Mouse (Mus musculus) liver, embryonic 15.5 days (tissue): Measurements from ENCODE around the gene Ilkap. TPM values are rescaled to one million over a fixed set of nuclear protein-coding genes. Genes with fewer than 3 reads are reported as not detected.

Source experiments
- ATAC-seq: fragments of 200-750 bp; cut with Nextera tagmentation; 2 replicates; pipeline ENCODE4 v1.8.0; 2017; ENCODE audit warnings: moderate number of reproducible peaks, mild to moderate bottlenecking, moderate library complexity; ENCODE audit not compliant: insufficient read depth
- H3K27ac ChIP-seq: fragments of 300-500 bp; sonication (generic); replicated peaks from 2 replicates; pipeline ENCODE4 v1.5.1; 2015; ENCODE audit warnings: mild to moderate bottlenecking, inconsistent platforms
- H3K27me3 ChIP-seq: fragments of 300-500 bp; sonication (generic); 2 replicates; pipeline ENCODE4 v1.6.1; 2015; ENCODE audit warnings: mild to moderate bottlenecking, inconsistent platforms
- H3K36me3 ChIP-seq: fragments of 300-500 bp; sonication (generic); replicated peaks from 2 replicates; pipeline ENCODE4 v1.6.1; 2015; ENCODE audit warnings: moderate library complexity, mild to moderate bottlenecking, inconsistent platforms
- H3K4me1 ChIP-seq: fragments of 300-500 bp; sonication (generic); replicated peaks from 2 replicates; pipeline ENCODE4 v1.6.1; 2015; ENCODE audit warnings: inconsistent platforms
- H3K4me2 ChIP-seq: fragments of 300-500 bp; sonication (generic); 2 replicates; pipeline ENCODE4 v1.6.1; 2015; ENCODE audit warnings: moderate library complexity, mild to moderate bottlenecking, inconsistent platforms
- H3K4me3 ChIP-seq: fragments of 300-500 bp; sonication (generic); replicated peaks from 2 replicates; pipeline ENCODE4 v1.5.1; 2015; ENCODE audit warnings: mild to moderate bottlenecking, inconsistent platforms
- H3K9ac ChIP-seq: fragments of 300-500 bp; sonication (generic); 2 replicates; pipeline ENCODE4 v1.6.1; 2015; ENCODE audit warnings: moderate library complexity, mild to moderate bottlenecking, inconsistent platforms
- H3K9me3 ChIP-seq: fragments of 300-500 bp; sonication (generic); replicated peaks from 2 replicates; pipeline ENCODE4 v1.6.1; 2016; ENCODE audit warnings: inconsistent platforms
- WGBS: fragments of 180-500 bp; shearing (Covaris S2); methylation state at CpG from one replicate; pipeline ENCODE4 v1.1.7; 2015; ENCODE audit warnings: mixed read lengths; ENCODE audit not compliant: insufficient replicate concordance; 5-methylcytosine and 5-hydroxymethylcytosine counted together
- polyA plus RNA-seq: library from polyadenylated mRNA; unstranded; fragments of >200 nt; fragmentation: Nextera tagmentation; extraction: Ambion mirVana; gene quantifications from 2 replicates; pipeline ENCODE4 v1.2.1, GENCODE M21; 2015

Gene Ilkap
- polyA plus RNA-seq, 1 experiment from 2014 or later: 67.7 TPM

- Histone ChIP-seq H3K9ac (no peak overlapping the region), H3K4me1 (no peaks in the 10 kb centered on the region), H3K4me2 (no peak overlapping the region), H3K27ac (no peak overlapping the region), H3K27me3 (no peaks in the 10 kb centered on the region), H3K36me3 (peaks cover 95% of the 10 kb centered on the region), H3K4me3 (no peak overlapping the region), H3K9me3 (no peaks in the 10 kb centered on the region)
- WGBS: 86% methylated on average over 4 of the region's 4 CpGs
- no peak for ATAC-seq
Measured at GRCm38 (mm10) chr1:91381091-91381471, 17.5 kb downstream of the Ilkap start.

- WGBS: 61% methylated on average over 7 of the region's 7 CpGs
- Histone ChIP-seq H3K4me2 (no peak overlapping the region), H3K4me1 (no peaks in the 10 kb centered on the region), H3K27me3 (no peaks in the 10 kb centered on the region), H3K9me3 (no peaks in the 10 kb centered on the region), H3K9ac (no peak overlapping the region), H3K27ac (no peak overlapping the region), H3K4me3 (no peak overlapping the region), H3K36me3 (peaks cover 96% of the 10 kb centered on the region)
- ATAC-seq: no peak; the same call in 1 of the 2 replicates
Measured at GRCm38 (mm10) chr1:91380453-91381090, 18.0 kb downstream of the Ilkap start.

- Histone ChIP-seq H3K4me2 (peak overlapping the region; percentile 23), H3K4me1 (peaks cover 24% of the 10 kb centered on the region), H3K27ac (peak overlapping the region; percentile 74), H3K9ac (0 out of 2 replicates have a peak overlapping the region, but pooled peaks have one; percentile 6), H3K9me3 (no peaks in the 10 kb centered on the region), H3K4me3 (no peak overlapping the region), H3K27me3 (no peaks in the 10 kb centered on the region), H3K36me3 (peaks cover 91% of the 10 kb centered on the region)
- WGBS: 36% methylated on average over 6 of the region's 6 CpGs
- peak; percentile 87 for ATAC-seq
Measured at GRCm38 (mm10) chr1:91373414-91373835, 25.2 kb downstream of the Ilkap start.

- 0 out of 2 replicates have a peak, but pooled peaks cover 4% of the 10 kb centered on the region for H3K27me3 ChIP-seq
- no peak overlapping the region for H3K4me2 ChIP-seq
- no peak overlapping the region for H3K9ac ChIP-seq
- no peak for ATAC-seq
- H3K4me1 ChIP-seq: peaks cover 43% of the 10 kb centered on the region
- H3K36me3 ChIP-seq: peaks cover 57% of the 10 kb centered on the region
- 82% methylated on average over 23 of the region's 23 CpGs for WGBS
- no peak overlapping the region for H3K27ac ChIP-seq
- H3K9me3 ChIP-seq: no peaks in the 10 kb centered on the region
- no peak overlapping the region for H3K4me3 ChIP-seq
Measured at GRCm38 (mm10) chr1:91370055-91370454, 28.6 kb downstream of the Ilkap start.

- no peak for ATAC-seq
- peaks cover 42% of the 10 kb centered on the region for H3K4me1 ChIP-seq
- H3K4me3 ChIP-seq: no peak overlapping the region
- H3K4me2 ChIP-seq: no peak overlapping the region
- H3K9ac ChIP-seq: no peak overlapping the region
- H3K27ac ChIP-seq: no peak overlapping the region
- 0 out of 2 replicates have a peak, but pooled peaks cover 4% of the 10 kb centered on the region for H3K27me3 ChIP-seq
- 62% methylated on average over 4 of the region's 4 CpGs for WGBS
- peaks cover 51% of the 10 kb centered on the region for H3K36me3 ChIP-seq
- H3K9me3 ChIP-seq: no peaks in the 10 kb centered on the region
Measured at GRCm38 (mm10) chr1:91369408-91369807, 29.2 kb downstream of the Ilkap start.

GRCm38 (mm10) chr1:91367295-91367694 lies 31.3 kb downstream of the Ilkap start:
- H3K9ac ChIP-seq: peak overlapping the region; percentile 20; the same call in 1 of the 2 replicates

GRCm38 (mm10) chr1:91366215-91367108 lies 32.2 kb downstream of the Ilkap start, which contains the start of gene Erfe:
TSS of gene Erfe (plus strand) at chr1:91366430.
- Histone ChIP-seq H3K27me3 (0 out of 2 replicates have a peak, but pooled peaks cover 4% of the 10 kb centered on the region), H3K4me2 (peak within 1 kb of the TSS; percentile 99), H3K9ac (peak within 1 kb of the TSS; percentile 73), H3K36me3 (peaks cover 22% of the 10 kb centered on the region), H3K4me1 (peaks cover 23% of the 10 kb centered on the region), H3K27ac (peak within 1 kb of the TSS; percentile 63), H3K4me3 (peak within 1 kb of the TSS; percentile 77), H3K9me3 (no peaks in the 10 kb centered on the region)
- WGBS: under 1% methylated on average over 68 of the region's 68 CpGs
- peak; percentile 87 for ATAC-seq

More at GRCm38 (mm10) chr1:91367295-91367694, 31.3 kb downstream of the Ilkap start:
- H3K4me1 ChIP-seq: peaks cover 23% of the 10 kb centered on the region
- 89% methylated on average over 3 of the region's 3 CpGs for WGBS
- no peak for ATAC-seq
- H3K9me3 ChIP-seq: no peaks in the 10 kb centered on the region
- peak overlapping the region; percentile 77 for H3K4me3 ChIP-seq
- 0 out of 2 replicates have a peak, but pooled peaks cover 4% of the 10 kb centered on the region for H3K27me3 ChIP-seq
- peaks cover 30% of the 10 kb centered on the region for H3K36me3 ChIP-seq
- peak overlapping the region; percentile 99 for H3K4me2 ChIP-seq
- peak overlapping the region; percentile 49 for H3K27ac ChIP-seq

- Histone ChIP-seq H3K9ac (peak overlapping the region; percentile 73), H3K4me3 (peak overlapping the region; percentile 77), H3K27me3 (0 out of 2 replicates have a peak, but pooled peaks cover 4% of the 10 kb centered on the region), H3K4me1 (peaks cover 23% of the 10 kb centered on the region), H3K9me3 (no peaks in the 10 kb centered on the region), H3K4me2 (peak overlapping the region; percentile 99), H3K36me3 (peaks cover 15% of the 10 kb centered on the region), H3K27ac (no peak overlapping the region)
- no peak for ATAC-seq
- WGBS: 39% methylated on average over 8 of the region's 8 CpGs
Measured at GRCm38 (mm10) chr1:91365816-91366214, 32.8 kb downstream of the Ilkap start.

GRCm38 (mm10) chr1:91364822-91365644 lies 33.6 kb downstream of the Ilkap start:
- no peak overlapping the region for H3K27ac ChIP-seq
- no peaks in the 10 kb centered on the region for H3K9me3 ChIP-seq
- no peak overlapping the region for H3K4me3 ChIP-seq
- H3K27me3 ChIP-seq: 0 out of 2 replicates have a peak, but pooled peaks cover 4% of the 10 kb centered on the region
- H3K4me1 ChIP-seq: peaks cover 23% of the 10 kb centered on the region
- peaks cover 7% of the 10 kb centered on the region for H3K36me3 ChIP-seq
- 82% methylated on average over 16 of the region's 16 CpGs for WGBS
- ATAC-seq: no peak
- no peak overlapping the region for H3K9ac ChIP-seq
- H3K4me2 ChIP-seq: no peak overlapping the region

GRCm38 (mm10) chr1:91362113-91362512 lies 36.5 kb downstream of the Ilkap start:
- Histone ChIP-seq H3K9me3 (no peaks in the 10 kb centered on the region), H3K4me2 (no peak overlapping the region), H3K27me3 (0 out of 2 replicates have a peak, but pooled peaks cover 4% of the 10 kb centered on the region), H3K27ac (no peak overlapping the region), H3K9ac (no peak overlapping the region), H3K4me1 (peaks cover 15% of the 10 kb centered on the region), H3K36me3 (no peaks in the 10 kb centered on the region), H3K4me3 (no peak overlapping the region)
- ATAC-seq: no peak
- WGBS: 56% methylated on average over 5 of the region's 5 CpGs
